ENCODE assay signal across 14 mouse cellular contexts in the genomic region with DNA sequence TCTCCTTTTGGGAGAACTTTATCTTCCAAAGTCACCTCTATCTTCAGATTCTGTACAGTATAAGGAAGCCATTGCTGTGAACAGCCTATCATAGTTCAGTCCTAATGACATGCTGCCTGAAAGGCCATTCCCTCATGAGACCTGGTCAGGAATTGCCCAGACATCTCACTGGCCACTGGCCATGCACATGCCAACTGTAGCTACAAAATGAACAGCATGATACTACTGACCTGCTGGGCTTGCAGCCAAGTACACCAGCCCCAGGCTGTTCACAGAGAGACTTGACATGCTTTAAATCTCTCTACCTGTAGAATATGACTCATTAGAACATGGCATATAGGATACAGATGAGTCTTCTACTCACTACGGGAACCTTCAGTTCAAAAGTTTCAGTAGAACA.
A peak's percentile ranks its signal among the peaks of the same experiment; 100 is the strongest.
DNase-seq lines count a peak whose midpoint lies in the region; ATAC-seq lines count a peak whose summit lies in the region.
"Had no signal": no experiment of that assay in that cellular context is flagged by ENCODE, and none has a peak within 500 bp of the region (broad histone marks: within the 10 kb centered on the region; RNA-seq: fewer than 3 reads in every experiment).

No protein-coding gene starts in this region.

- no peak for DNase-seq in heart, embryonic 10.5 days (ENCODE audit: low spot score)
- DNase-seq in left cerebral cortex, postnatal 4 days = peak; percentile 89
- no peak for DNase-seq in left cerebral cortex, adult 18-20 months (ENCODE audit: low spot score in 2 of 2)
- peak; percentile 60 for DNase-seq in cerebellum, adult 9-10 months
- no peak for DNase-seq in yolk sac, embryonic 10.5 days (ENCODE audit: low spot score)
- DNase-seq in layer of hippocampus, adult 9-11 months = no peak
- DNase-seq: gastrocnemius, postnatal 25 days; lung, adult 18-20 months; lung, postnatal 4 days; thymus, adult 2 months had no signal

- H3K9ac ChIP-seq in heart, embryonic 16.5 days (ENCODE audit: low read length) = no peak overlapping the region
- H3K9ac ChIP-seq: hindbrain, embryonic 15.5 days; midbrain, embryonic 12.5 days had no signal

- no peak overlapping the region for H3K4me2 ChIP-seq in heart, embryonic 16.5 days (ENCODE audit: low read depth, low read length)
- H3K4me2 ChIP-seq: hindbrain, embryonic 15.5 days; midbrain, embryonic 12.5 days had no signal

- H3K27ac ChIP-seq in heart, embryonic 16.5 days (ENCODE audit: low read length) = no peak overlapping the region
- no peak overlapping the region for H3K27ac ChIP-seq in heart, embryonic 10.5 days
- H3K27ac ChIP-seq: hindbrain, embryonic 15.5 days; midbrain, embryonic 12.5 days had no signal

- H3K36me3 ChIP-seq in heart, embryonic 16.5 days (ENCODE audit: control insufficient read depth, insufficient read depth) = no peaks in the 10 kb centered on the region
- no peaks in the 10 kb centered on the region for H3K36me3 ChIP-seq in heart, embryonic 10.5 days
- H3K36me3 ChIP-seq: hindbrain, embryonic 15.5 days; midbrain, embryonic 12.5 days had no signal

- no peak overlapping the region for H3K4me3 ChIP-seq in heart, embryonic 16.5 days (ENCODE audit: low read length)
- H3K4me3 ChIP-seq in heart, embryonic 10.5 days = no peak overlapping the region
- H3K4me3 ChIP-seq: hindbrain, embryonic 15.5 days; midbrain, embryonic 12.5 days had no signal

- no peaks in the 10 kb centered on the region for H3K27me3 ChIP-seq in heart, embryonic 16.5 days (ENCODE audit: control insufficient read depth, insufficient read depth, low read length)
- no peaks in the 10 kb centered on the region for H3K27me3 ChIP-seq in heart, embryonic 10.5 days (ENCODE audit: insufficient read depth, poor library complexity, severe bottlenecking)
- H3K27me3 ChIP-seq: CH12.LX; hindbrain, embryonic 15.5 days; midbrain, embryonic 12.5 days had no signal

- H3K9me3 ChIP-seq in heart, embryonic 16.5 days (replicated peaks; ENCODE audit: control insufficient read depth, low read length) = no peaks in the 10 kb centered on the region
- no peaks in the 10 kb centered on the region for H3K9me3 ChIP-seq in heart, embryonic 10.5 days
- H3K9me3 ChIP-seq: hindbrain, embryonic 15.5 days; midbrain, embryonic 12.5 days had no signal

- peaks cover 10% of the 10 kb centered on the region for H3K4me1 ChIP-seq in heart, embryonic 16.5 days (ENCODE audit: control insufficient read depth, insufficient read depth, low read length)
- no peaks in the 10 kb centered on the region for H3K4me1 ChIP-seq in heart, embryonic 10.5 days
- H3K4me1 ChIP-seq: midbrain, embryonic 12.5 days had no signal

- 68% methylated on average over 1 of the region's 1 CpGs for WGBS in heart, embryonic 16.5 days
- 86% methylated on average over 1 of the region's 1 CpGs for WGBS in heart, embryonic 10.5 days

- ATAC-seq in heart, embryonic 16.5 days (replicated peaks; ENCODE audit: extremely low read depth, insufficient read depth, low FRiP score) = peak; percentile 69

- intact Hi-C loops in left cerebral cortex, postnatal 4 days (cut with DNase I) = no loop called here

Comparison
In these comparisons a context has a peak if more than half of its experiments do, and no peak if none do; other contexts are left out.
1. DNase-seq: peak in left cerebral cortex, postnatal 4 days (single experiment) and cerebellum, adult 9-10 months (single experiment); none in heart, embryonic 10.5 days (single experiment), left cerebral cortex, adult 18-20 months (0 of 2), yolk sac, embryonic 10.5 days (single experiment) and layer of hippocampus, adult 9-11 months (single experiment).